Mouse (Mus musculus): Measurements from ENCODE around the gene Maff. TPM values are rescaled to one million over a fixed set of nuclear protein-coding genes. Genes with fewer than 3 reads are reported as not detected.

Gene Maff
- 211 TPM for total RNA-seq (2023)

DNA sequence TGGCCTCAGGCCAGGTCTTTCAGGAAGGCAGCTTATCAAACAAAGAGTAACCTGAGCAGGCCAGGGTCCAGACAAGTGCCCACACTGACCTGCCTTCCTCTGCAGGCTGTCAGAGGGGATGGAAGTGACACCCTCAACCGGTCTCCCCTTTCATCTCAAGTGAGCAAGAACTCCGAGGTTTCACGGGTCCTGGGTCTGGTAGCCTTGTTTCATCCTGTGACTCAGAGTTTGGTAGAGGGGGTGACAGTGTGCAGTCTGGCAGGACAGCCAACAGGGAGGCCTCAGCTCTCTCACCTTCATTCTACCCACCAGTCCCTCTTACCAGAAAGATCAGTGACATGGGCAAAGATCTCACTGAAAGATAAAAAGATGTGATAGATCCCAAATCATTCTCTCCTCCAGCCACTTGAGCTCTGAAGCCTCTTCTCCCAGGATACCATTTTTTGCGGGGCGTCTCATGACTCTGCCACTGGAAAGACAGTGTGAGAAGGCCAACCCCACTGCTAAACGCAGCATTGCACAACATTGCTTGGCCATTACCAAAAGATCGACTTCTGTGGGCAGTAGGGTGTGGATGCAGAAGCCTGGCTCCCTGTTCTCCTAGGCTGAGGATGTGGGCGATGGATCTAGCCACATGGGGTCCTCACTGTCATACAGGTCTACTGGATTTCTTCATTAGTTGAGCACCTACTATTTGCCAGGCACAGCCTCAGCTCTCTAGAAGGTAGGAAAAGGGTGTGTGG lies at the start of gene Maff:
Maff (plus strand) TSS at position 571 of the 743 bp plus-strand sequence.

DNA sequence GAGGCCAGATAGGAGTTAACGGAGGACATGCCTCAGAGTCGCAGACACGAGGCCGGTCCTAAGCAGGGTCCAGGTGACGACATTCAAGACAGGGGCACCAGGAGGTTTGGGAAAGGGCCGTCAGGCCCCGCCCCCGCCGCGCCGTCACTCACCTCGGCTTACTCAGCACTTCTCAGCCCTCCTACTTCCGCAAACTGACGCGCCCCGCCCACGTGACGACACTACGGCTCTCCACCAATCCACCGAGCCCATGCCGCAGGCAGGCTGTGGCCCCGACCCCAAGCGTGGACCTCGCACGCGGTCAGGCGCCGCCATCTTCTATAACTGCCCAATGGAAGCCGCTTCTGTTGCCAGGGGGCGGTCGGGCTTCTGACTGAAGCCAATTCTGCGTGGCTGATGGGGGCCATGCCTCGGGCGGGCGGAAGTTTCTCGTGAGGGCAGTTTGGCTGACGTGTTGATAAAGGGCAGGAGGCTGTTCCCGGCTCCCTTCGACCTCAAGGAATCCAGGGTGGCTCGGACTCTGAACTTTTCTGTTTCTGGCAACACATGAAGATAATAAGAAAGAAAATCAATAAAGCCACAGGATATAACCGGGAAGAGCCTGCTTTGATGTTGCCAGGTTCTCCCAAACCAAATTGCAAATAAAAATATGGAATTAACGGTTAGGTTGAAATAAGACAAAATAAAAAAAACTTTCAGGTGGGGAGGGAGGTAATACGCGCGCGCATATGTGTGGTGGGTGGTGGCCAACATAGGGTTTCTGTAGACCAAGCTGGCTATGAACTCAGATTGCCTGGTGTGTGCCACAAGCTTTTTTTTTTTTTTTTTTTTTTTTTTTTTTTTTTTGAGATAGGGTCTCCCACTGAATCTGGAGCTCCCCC lies 18.1 kb upstream of the Maff start, which contains the start of gene Pla2g6:
Pla2g6 (minus strand) TSS at position 333 of the 881 bp plus-strand sequence.

DNA sequence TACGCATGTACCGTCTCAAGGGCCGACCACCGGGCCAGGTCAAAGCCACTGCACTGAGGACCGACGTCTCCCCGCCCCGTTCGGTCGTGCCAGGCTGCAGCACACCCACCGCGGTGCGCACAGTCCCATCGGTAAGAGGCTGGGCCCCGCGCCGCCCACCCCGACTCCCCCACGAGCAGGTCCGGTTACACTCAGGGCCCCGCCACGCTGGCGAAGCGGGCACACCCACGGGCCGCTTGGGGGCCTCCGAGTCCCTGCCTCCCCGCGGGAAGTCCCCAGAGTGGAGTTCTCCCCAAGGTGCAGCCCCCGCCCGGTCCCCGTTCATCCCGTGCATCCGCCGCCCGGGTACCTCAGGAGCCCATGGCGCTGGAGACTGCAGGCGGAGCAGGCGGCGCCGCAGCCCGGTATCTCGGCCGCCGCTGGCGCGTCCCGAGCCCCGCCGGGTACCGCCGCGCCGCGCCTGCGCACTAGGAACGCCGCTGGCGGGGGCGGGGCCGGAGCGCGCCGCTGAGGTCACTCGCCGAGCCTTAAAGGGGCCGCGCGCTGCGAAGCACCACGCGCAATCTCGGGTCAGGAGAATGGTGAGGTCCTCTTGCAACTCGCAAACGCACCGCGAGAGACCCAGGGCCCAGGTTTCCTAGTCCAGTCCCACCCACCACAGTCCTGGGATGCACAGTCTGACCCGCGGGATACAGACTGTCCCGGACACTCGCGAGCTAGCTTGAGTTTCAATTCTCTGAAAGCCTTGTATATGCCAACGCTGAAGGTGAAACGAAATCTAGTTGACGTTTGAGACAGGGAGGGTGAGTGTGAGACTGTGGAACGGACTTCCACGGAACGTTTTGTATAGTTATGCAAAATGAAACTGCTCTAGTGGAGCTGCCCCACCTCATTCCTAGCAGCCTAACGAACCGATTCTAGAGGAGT lies 56.7 kb downstream of the Maff start, which contains the start of gene Tmem184b:
Tmem184b (minus strand) TSS at position 734 of the 927 bp plus-strand sequence.

Other genes with a start within 250 kb of the Maff start
- 65.1 TPM for gene Micall1, start 237.7 kb upstream of the Maff start, total RNA-seq (2023)
- gene Polr2f, start 205.6 kb upstream of the Maff start, total RNA-seq (2023): 44.4 TPM
- not detected for gene 1700088E04Rik, start 205.4 kb upstream of the Maff start, total RNA-seq (2023)
- gene Sox10, start 181.4 kb upstream of the Maff start, total RNA-seq (2023): not detected
- 24.8 TPM for gene Pick1, start 117.4 kb upstream of the Maff start, total RNA-seq (2023)
- 0.92 TPM for gene Gm49486, start 117.2 kb upstream of the Maff start, total RNA-seq (2023)
- not detected for gene Slc16a8, start 91.9 kb upstream of the Maff start, total RNA-seq (2023)
- 0.65 TPM for gene Baiap2l2, start 61.1 kb upstream of the Maff start, total RNA-seq (2023)
- gene Pla2g6, start 18.2 kb upstream of the Maff start, total RNA-seq (2023): 11.3 TPM
- gene Tmem184b, start 56.9 kb downstream of the Maff start, total RNA-seq (2023): 41.9 TPM
- gene Csnk1e, start 108.9 kb downstream of the Maff start, total RNA-seq (2023): 73.7 TPM
- gene Kcnj4, start 158.6 kb downstream of the Maff start, total RNA-seq (2023): not detected
- gene Kdelr3, start 169.8 kb downstream of the Maff start, total RNA-seq (2023): not detected
- gene Ddx17, start 200.1 kb downstream of the Maff start, total RNA-seq (2023): 302 TPM